Mouse (Mus musculus) heart, embryonic 16.5 days (tissue): ENCODE data around the gene Rims4. TPM values are rescaled to one million over a fixed set of nuclear protein-coding genes. Genes with fewer than 3 reads are reported as not detected.

Experiments used
- ATAC-seq: fragments of 200-750 bp; cut with Nextera tagmentation; replicated peaks from 2 replicates; pipeline ENCODE4 v1.8.0; 2017; ENCODE audit warnings: moderate number of reproducible peaks; ENCODE audit not compliant: insufficient read depth, low FRiP score; ENCODE audit errors: extremely low read depth
- H3K27ac ChIP-seq: fragments of 300-500 bp; sonication (generic); 2 replicates; pipeline ENCODE4 v1.5.1; 2014; ENCODE audit warnings: mild to moderate bottlenecking, low read length, control low read depth, moderate library complexity
- H3K27me3 ChIP-seq: fragments of 300-500 bp; sonication (generic); 2 replicates; pipeline ENCODE4 v1.6.1; 2014; ENCODE audit warnings: low read length, mixed read lengths; ENCODE audit not compliant: control insufficient read depth, insufficient read depth
- H3K36me3 ChIP-seq: fragments of 300-500 bp; sonication (generic); 2 replicates; pipeline ENCODE4 v1.6.1; 2014; ENCODE audit not compliant: control insufficient read depth, insufficient read depth
- H3K4me1 ChIP-seq: fragments of 300-500 bp; sonication (generic); 2 replicates; pipeline ENCODE4 v1.6.1; 2014; ENCODE audit warnings: low read length, mixed read lengths; ENCODE audit not compliant: control insufficient read depth, insufficient read depth
- H3K4me2 ChIP-seq: fragments of 300-500 bp; sonication (generic); 2 replicates; pipeline ENCODE4 v1.6.1; 2014; ENCODE audit warnings: low read depth, mild to moderate bottlenecking, control low read depth, low read length
- H3K4me3 ChIP-seq: fragments of 300-500 bp; sonication (generic); 2 replicates; pipeline ENCODE4 v1.5.1; 2014; ENCODE audit warnings: mild to moderate bottlenecking, control low read depth, low read length
- H3K9ac ChIP-seq: fragments of 300-500 bp; sonication (generic); 2 replicates; pipeline ENCODE4 v1.6.1; 2014; ENCODE audit warnings: low read length, control low read depth
- H3K9me3 ChIP-seq: fragments of 300-500 bp; sonication (generic); replicated peaks from 2 replicates; pipeline ENCODE4 v1.6.1; 2016; ENCODE audit warnings: low read length; ENCODE audit not compliant: control insufficient read depth
- WGBS: fragments of 180-500 bp; shearing (Covaris S2); extraction: QIAGEN DNeasy Blood & Tissue Kit; methylation state at CpG from one replicate; pipeline ENCODE4 v1.1.7; 2014; 5-methylcytosine and 5-hydroxymethylcytosine counted together
- polyA plus RNA-seq: library from polyadenylated mRNA; unstranded; fragments of >200 nt; fragmentation: Nextera tagmentation; extraction: Ambion mirVana; gene quantifications from 2 replicates; pipeline ENCODE4 v1.2.1, GENCODE M21; 2015

Rims4 gene
- polyA plus RNA-seq, 1 experiment from 2014 or later: 0.12 TPM

DNA sequence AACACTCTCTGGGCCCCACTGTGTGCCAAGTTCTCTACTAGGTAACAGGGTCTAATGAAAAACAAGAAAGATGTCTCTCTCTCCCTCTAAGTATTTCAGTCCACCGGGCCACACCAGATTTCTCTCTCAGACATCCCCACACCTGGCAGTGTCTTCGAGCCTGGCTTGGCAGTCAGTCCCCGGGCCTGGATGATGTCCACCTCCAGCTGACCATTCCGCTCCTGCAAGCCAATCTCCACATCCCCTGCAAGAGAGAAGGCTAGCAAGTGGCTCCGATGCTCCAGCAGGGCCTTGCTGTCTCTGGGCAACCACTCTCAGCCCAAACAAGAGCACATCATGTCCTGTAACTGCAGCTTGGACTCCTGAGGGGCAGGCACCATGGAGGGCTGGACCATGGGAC is 53.2 kb downstream of the Rims4 start:
- H3K4me1 ChIP-seq: no peaks in the 10 kb centered on the region
- no peak overlapping the region for H3K27ac ChIP-seq
- H3K9ac ChIP-seq: no peak overlapping the region
- H3K9me3 ChIP-seq: no peaks in the 10 kb centered on the region
- peaks cover 20% of the 10 kb centered on the region for H3K27me3 ChIP-seq
- no peak for ATAC-seq
- no peak overlapping the region for H3K4me3 ChIP-seq
- WGBS: 83% methylated on average over 5 of the region's 5 CpGs
- no peaks in the 10 kb centered on the region for H3K36me3 ChIP-seq
- H3K4me2 ChIP-seq: no peak overlapping the region

DNA sequence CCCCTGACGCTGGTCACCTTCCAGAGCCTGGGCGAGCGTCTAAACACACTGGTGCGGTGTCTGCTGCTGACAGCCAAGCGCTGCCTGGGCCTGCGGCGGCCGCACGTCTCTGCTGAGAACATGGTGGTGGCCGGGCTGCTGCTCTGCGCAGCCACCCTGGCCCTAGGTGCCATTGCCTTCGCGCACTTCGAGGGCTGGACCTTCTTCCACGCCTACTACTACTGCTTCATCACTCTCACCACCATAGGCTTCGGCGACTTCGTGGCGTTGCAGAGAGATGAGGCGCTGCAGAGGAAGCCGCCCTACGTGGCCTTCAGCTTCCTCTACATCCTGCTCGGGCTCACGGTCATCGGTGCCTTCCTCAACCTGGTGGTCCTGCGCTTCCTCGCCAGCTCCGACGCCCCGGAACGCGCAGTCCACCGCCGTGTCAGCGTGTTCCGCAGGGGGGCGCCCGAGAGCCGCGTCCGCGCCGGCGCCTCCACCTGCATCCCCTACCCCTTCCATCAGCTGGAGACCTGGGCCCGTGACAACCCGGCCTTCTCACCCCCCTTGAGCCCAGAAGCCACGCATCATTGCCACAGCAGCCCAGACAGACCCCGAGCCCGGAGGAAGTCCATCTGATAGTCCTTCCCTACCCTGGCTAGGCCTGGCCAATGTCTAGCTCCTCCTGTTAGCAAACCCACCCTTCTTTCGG is 60.1 kb downstream of the Rims4 start:
- no peak overlapping the region for H3K9ac ChIP-seq
- no peaks in the 10 kb centered on the region for H3K9me3 ChIP-seq
- H3K27me3 ChIP-seq: peaks cover 74% of the 10 kb centered on the region
- H3K4me2 ChIP-seq: no peak overlapping the region
- WGBS: 12% methylated on average over 50 of the region's 50 CpGs
- no peaks in the 10 kb centered on the region for H3K36me3 ChIP-seq
- ATAC-seq: no peak
- H3K4me3 ChIP-seq: no peak overlapping the region
- H3K27ac ChIP-seq: no peak overlapping the region
- H3K4me1 ChIP-seq: no peaks in the 10 kb centered on the region; the same call in 1 of the 2 replicates

DNA sequence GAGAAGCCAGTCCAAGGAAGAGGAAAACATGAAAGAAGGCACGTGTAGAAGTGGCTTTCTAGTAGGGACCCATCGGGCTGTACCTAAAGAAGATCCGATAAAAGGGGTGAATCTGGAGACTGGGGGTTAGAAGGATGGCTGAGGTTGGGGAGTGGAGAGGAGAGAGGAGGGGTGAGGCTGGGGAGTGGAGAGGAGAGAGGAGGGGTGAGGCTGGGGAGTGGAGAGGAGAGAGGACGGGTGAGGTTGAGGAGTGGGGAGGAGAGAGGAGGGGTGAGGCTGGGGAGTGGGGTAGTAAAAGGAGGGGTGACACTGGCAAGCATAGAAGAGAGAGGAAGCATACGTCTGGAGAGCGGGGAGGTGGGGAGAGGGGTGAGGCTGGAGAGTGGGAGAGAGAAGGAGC is 61.2 kb downstream of the Rims4 start:
- H3K4me3 ChIP-seq: no peak overlapping the region
- H3K9me3 ChIP-seq: no peaks in the 10 kb centered on the region
- H3K4me2 ChIP-seq: no peak overlapping the region
- H3K27ac ChIP-seq: no peak overlapping the region
- H3K4me1 ChIP-seq: no peaks in the 10 kb centered on the region; the same call in 1 of the 2 replicates
- WGBS: 81% methylated on average over 6 of the region's 6 CpGs
- H3K9ac ChIP-seq: no peak overlapping the region
- no peak for ATAC-seq
- peaks cover 79% of the 10 kb centered on the region for H3K27me3 ChIP-seq
- no peaks in the 10 kb centered on the region for H3K36me3 ChIP-seq

DNA sequence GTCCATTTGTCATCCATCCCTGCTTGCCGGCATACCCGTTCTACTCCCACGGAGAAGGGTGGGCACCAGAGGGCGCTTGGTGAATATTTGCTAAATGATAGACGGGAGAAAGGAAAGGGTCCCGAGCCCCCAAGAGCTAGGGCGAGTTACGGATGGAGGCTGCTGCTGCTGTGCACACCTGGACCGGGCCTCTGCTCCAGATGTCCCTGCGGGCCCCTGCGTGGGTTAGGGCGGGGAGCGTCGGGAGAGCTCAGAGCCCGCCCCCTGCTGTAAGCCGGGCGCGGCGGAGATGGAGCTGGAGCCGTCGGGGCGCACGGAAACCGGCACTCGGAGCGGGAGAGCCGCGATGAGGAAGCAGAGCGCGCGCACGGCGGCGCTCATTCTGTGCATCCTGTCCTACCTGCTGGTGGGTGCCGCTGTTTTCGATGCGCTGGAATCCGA is 65.0 kb downstream of the Rims4 start, which contains the start of gene Kcnk15:
Gene Kcnk15, plus strand, starts transcription at position 191 of the 441 bp plus-strand sequence.
- peak within 1 kb of the TSS; percentile 20 for H3K4me3 ChIP-seq
- WGBS: 2% methylated on average over 38 of the region's 38 CpGs
- peak within 1 kb of the TSS; percentile 34 for H3K4me2 ChIP-seq
- H3K9ac ChIP-seq: no peak within 1 kb of the TSS
- H3K27ac ChIP-seq: no peak within 1 kb of the TSS
- H3K36me3 ChIP-seq: no peaks in the 10 kb centered on the region
- ATAC-seq: no peak
- H3K9me3 ChIP-seq: no peaks in the 10 kb centered on the region
- no peaks in the 10 kb centered on the region; the same call in 1 of the 2 replicates for H3K4me1 ChIP-seq
- H3K27me3 ChIP-seq: peaks cover 91% of the 10 kb centered on the region

DNA sequence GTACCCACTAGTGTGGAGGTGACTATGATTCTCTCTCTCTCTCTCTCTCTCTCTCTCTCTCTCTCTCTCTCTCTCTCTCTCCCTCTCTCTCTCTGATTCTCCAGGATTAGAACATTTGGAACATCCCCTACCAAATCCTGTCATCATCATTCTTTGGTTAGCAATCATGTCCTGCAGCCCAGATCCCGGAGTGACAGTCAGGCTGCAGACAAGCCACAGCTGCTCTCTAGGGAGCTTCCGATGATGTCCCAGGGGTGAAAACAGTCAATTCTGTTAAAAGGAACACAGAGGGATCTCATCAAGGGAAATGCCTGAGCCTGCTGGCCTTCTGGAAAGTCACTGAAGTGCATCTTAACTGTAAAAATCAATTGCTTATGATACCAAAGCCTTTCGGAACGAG is 76.4 kb downstream of the Rims4 start:
- peaks cover 7% of the 10 kb centered on the region for H3K4me1 ChIP-seq

DNA sequence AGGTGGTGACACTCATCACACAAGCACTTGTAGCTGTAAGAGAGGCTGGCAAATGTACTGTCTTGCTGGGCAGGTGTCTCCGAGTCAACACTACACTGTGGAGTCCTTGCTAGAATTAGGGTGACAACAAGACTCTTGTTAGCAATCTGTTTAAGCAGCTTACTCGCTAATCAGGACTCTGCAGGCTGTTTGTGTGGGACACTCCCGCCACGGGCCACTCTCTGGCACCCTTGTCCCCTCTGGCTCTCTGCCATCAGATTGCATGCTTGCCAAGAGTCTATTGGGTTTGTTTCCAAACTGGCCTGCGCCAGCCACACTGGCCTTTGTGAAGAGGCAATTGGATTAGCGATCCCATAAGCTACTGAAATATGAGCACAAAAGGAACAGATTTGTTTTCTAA is 79.0 kb downstream of the Rims4 start:
- H3K4me1 ChIP-seq: peaks cover 7% of the 10 kb centered on the region
- peak; percentile 82 for ATAC-seq
- WGBS: 18% methylated on average over 6 of the region's 6 CpGs
- H3K9me3 ChIP-seq: no peaks in the 10 kb centered on the region
- no peak overlapping the region for H3K9ac ChIP-seq
- no peak overlapping the region for H3K4me2 ChIP-seq
- H3K36me3 ChIP-seq: no peaks in the 10 kb centered on the region
- peaks cover 32% of the 10 kb centered on the region for H3K27me3 ChIP-seq
- no peak overlapping the region for H3K27ac ChIP-seq
- H3K4me3 ChIP-seq: no peak overlapping the region

More for the DNA sequence above, 76.4 kb downstream of the Rims4 start:
- ATAC-seq: no peak
- WGBS: 64% methylated on average over 4 of the region's 4 CpGs
- no peaks in the 10 kb centered on the region for H3K36me3 ChIP-seq
- H3K9ac ChIP-seq: no peak overlapping the region
- no peak overlapping the region for H3K4me2 ChIP-seq
- no peaks in the 10 kb centered on the region for H3K9me3 ChIP-seq
- H3K27ac ChIP-seq: no peak overlapping the region
- H3K27me3 ChIP-seq: peaks cover 29% of the 10 kb centered on the region
- H3K4me3 ChIP-seq: no peak overlapping the region

DNA sequence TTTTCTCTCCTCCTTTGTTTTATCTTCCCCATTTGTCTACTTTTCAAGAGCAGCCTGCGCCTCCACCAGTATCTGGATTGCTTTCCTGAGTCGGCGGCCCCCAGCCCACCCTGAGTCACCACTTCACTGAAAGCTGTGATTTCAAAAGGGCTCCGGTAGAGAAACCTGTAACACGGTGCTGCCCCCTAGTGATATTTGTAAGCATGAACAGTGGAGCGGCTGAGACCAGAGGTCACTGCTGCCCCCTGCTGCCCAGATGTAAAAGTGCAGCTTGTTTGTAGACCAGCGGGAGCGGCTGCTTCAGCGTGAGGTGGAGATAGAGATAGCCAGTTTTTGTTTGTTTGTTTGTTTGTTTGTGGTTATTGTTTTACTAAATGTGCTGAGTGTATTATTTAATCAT is 80.4 kb downstream of the Rims4 start:
- 0 out of 2 replicates have a peak, but pooled peaks have one; percentile 41 for ATAC-seq

DNA sequence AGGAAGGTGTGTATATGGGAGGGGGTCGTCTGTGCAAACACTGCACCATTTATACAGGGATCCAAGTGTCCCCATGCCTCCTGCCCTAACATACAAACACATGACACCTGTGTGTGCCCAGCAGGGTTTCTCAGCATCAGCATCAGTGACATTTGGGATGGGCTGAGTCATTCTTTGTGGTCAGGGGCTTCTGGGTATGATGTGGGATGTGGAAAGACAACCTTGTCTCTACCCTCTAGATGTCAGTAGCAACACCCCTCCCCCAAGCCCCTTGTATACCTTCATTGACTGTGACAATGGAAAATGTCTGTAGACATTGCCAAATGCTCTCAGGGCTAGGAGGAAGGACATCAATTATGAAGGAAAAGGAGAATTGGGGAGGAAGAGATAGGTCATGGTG is 87.3 kb downstream of the Rims4 start:
- H3K27me3 ChIP-seq: peaks cover 27% of the 10 kb centered on the region
- no peaks in the 10 kb centered on the region for H3K36me3 ChIP-seq
- 52% methylated on average over 1 of the region's 1 CpGs for WGBS
- H3K27ac ChIP-seq: no peak overlapping the region
- H3K4me3 ChIP-seq: no peak overlapping the region
- no peaks in the 10 kb centered on the region for H3K4me1 ChIP-seq
- H3K9me3 ChIP-seq: no peaks in the 10 kb centered on the region
- no peak overlapping the region for H3K9ac ChIP-seq
- H3K4me2 ChIP-seq: no peak overlapping the region
- no peak for ATAC-seq

More for the DNA sequence above, 80.4 kb downstream of the Rims4 start:
- H3K9me3 ChIP-seq: no peaks in the 10 kb centered on the region
- no peak overlapping the region for H3K27ac ChIP-seq
- no peaks in the 10 kb centered on the region for H3K36me3 ChIP-seq
- 26% methylated on average over 9 of the region's 9 CpGs for WGBS
- H3K4me2 ChIP-seq: no peak overlapping the region
- no peak overlapping the region for H3K9ac ChIP-seq
- peaks cover 34% of the 10 kb centered on the region for H3K27me3 ChIP-seq
- no peak overlapping the region for H3K4me3 ChIP-seq
- peaks cover 7% of the 10 kb centered on the region for H3K4me1 ChIP-seq

DNA sequence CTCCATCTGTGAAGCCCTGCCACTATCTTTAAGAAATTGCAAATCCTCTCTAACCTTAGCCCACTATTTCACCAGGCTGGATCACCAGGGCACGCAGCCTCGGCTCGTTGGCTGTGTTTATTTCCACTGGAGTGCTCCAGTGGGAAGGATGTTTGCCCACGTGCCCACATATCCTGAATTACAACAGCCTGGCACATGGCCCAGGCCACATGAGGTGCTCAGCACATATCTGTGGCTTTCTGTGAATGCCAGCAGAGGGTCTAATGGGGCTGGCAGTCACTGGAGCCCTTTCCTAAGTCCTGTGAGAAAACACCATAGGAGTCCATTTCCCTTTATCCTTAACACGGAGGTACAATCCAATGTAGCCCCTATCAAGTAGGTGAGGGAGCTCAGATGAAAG is 92.0 kb downstream of the Rims4 start:
- H3K9me3 ChIP-seq: no peaks in the 10 kb centered on the region
- WGBS: 55% methylated on average over 5 of the region's 5 CpGs
- ATAC-seq: no peak
- H3K27me3 ChIP-seq: peaks cover 30% of the 10 kb centered on the region
- H3K4me2 ChIP-seq: no peak overlapping the region
- H3K4me1 ChIP-seq: no peaks in the 10 kb centered on the region
- H3K9ac ChIP-seq: no peak overlapping the region
- H3K27ac ChIP-seq: no peak overlapping the region
- no peak overlapping the region for H3K4me3 ChIP-seq
- H3K36me3 ChIP-seq: no peaks in the 10 kb centered on the region
